8 mouse cellular contexts compared by ENCODE assay signal in genomic region chr19:56997164-56997599, GRCm38 (mm10). TPM values are rescaled to one million over a fixed set of nuclear protein-coding genes. Genes with fewer than 3 reads are reported as not detected.
A peak's percentile ranks its signal among the peaks of the same experiment; 100 is the strongest.
DNase-seq lines count a peak whose midpoint lies in the region; ATAC-seq lines count a peak whose summit lies in the region.

No protein-coding gene starts in this region.

- ATAC-seq in hindbrain, embryonic 12.5 days (ENCODE audit: low FRiP score) = peak; percentile 57; the same call in 1 of the 2 replicates
- peak; percentile 85 for ATAC-seq in limb, embryonic 13.5 days (ENCODE audit: low FRiP score, low read depth)
- peak; percentile 66; the same call in 1 of the 2 replicates for ATAC-seq in midbrain, embryonic 16.5 days

- peak overlapping the region; percentile 15; the same call in 1 of the 2 replicates for H3K9ac ChIP-seq in hindbrain, embryonic 12.5 days
- H3K9ac ChIP-seq in limb, embryonic 13.5 days = no peak overlapping the region
- 0 out of 2 replicates have a peak overlapping the region, but pooled peaks have one; percentile 7 for H3K9ac ChIP-seq in midbrain, embryonic 16.5 days (ENCODE audit: low read depth, low read length)

- no peaks in the 10 kb centered on the region for H3K36me3 ChIP-seq in forebrain, embryonic 10.5 days (replicated peaks)
- no peaks in the 10 kb centered on the region for H3K36me3 ChIP-seq in hindbrain, embryonic 12.5 days
- no peaks in the 10 kb centered on the region for H3K36me3 ChIP-seq in limb, embryonic 13.5 days
- H3K36me3 ChIP-seq in midbrain, embryonic 16.5 days (ENCODE audit: control insufficient read depth, insufficient read depth, low read length) = no peaks in the 10 kb centered on the region

- no peaks in the 10 kb centered on the region; the same call in 1 of the 2 replicates for H3K27me3 ChIP-seq in forebrain, embryonic 10.5 days (ENCODE audit: poor library complexity, severe bottlenecking)
- H3K27me3 ChIP-seq in hindbrain, embryonic 12.5 days = no peaks in the 10 kb centered on the region
- H3K27me3 ChIP-seq in limb, embryonic 13.5 days = no peaks in the 10 kb centered on the region
- no peaks in the 10 kb centered on the region for H3K27me3 ChIP-seq in midbrain, embryonic 16.5 days (ENCODE audit: control insufficient read depth, insufficient read depth, low read depth, low read length)

- peaks cover 44% of the 10 kb centered on the region for H3K4me1 ChIP-seq in forebrain, embryonic 10.5 days
- H3K4me1 ChIP-seq in hindbrain, embryonic 12.5 days = peaks cover 30% of the 10 kb centered on the region
- H3K4me1 ChIP-seq in limb, embryonic 13.5 days = peaks cover 50% of the 10 kb centered on the region
- peaks cover 8% of the 10 kb centered on the region for H3K4me1 ChIP-seq in midbrain, embryonic 16.5 days (ENCODE audit: control insufficient read depth, insufficient read depth, low read length)

- H3K27ac ChIP-seq in forebrain, embryonic 10.5 days = peak overlapping the region; percentile 74
- peak overlapping the region; percentile 67 for H3K27ac ChIP-seq in hindbrain, embryonic 12.5 days
- peak overlapping the region; percentile 64; the same call in 1 of the 2 replicates for H3K27ac ChIP-seq in limb, embryonic 13.5 days
- H3K27ac ChIP-seq in midbrain, embryonic 16.5 days (ENCODE audit: low read length) = peak overlapping the region; percentile 50

- WGBS in forebrain, embryonic 10.5 days = 4% methylated on average over 10 of the region's 10 CpGs
- 3% methylated on average over 10 of the region's 10 CpGs for WGBS in hindbrain, embryonic 12.5 days
- WGBS in limb, embryonic 13.5 days = 1% methylated on average over 10 of the region's 10 CpGs
- 5% methylated on average over 10 of the region's 10 CpGs for WGBS in midbrain, embryonic 16.5 days

- H3K9me3 ChIP-seq in forebrain, embryonic 10.5 days = no peaks in the 10 kb centered on the region
- no peaks in the 10 kb centered on the region for H3K9me3 ChIP-seq in hindbrain, embryonic 12.5 days (replicated peaks)
- H3K9me3 ChIP-seq in limb, embryonic 13.5 days = no peaks in the 10 kb centered on the region
- no peaks in the 10 kb centered on the region for H3K9me3 ChIP-seq in midbrain, embryonic 16.5 days (replicated peaks; ENCODE audit: control insufficient read depth, low read length, poor library complexity, severe bottlenecking)

- peak; percentile 46 for DNase-seq in cerebellum, adult 9-10 months
- DNase-seq in cerebellum, postnatal 4 days (ENCODE audit: low spot score in 2 of 2) = no peak
- DNase-seq in forebrain, embryonic 10.5 days (ENCODE audit: extremely low spot score, low spot score) = peak; percentile 63
- DNase-seq in cerebellum, adult 9-11 months = no peak
- DNase-seq in right cerebral cortex, postnatal 4 days = no peak

- peak overlapping the region; percentile 27 for H3K4me3 ChIP-seq in forebrain, embryonic 10.5 days
- no peak overlapping the region for H3K4me3 ChIP-seq in hindbrain, embryonic 12.5 days
- H3K4me3 ChIP-seq in limb, embryonic 13.5 days = 0 out of 2 replicates have a peak overlapping the region, but pooled peaks have one; percentile 8
- H3K4me3 ChIP-seq in midbrain, embryonic 16.5 days (ENCODE audit: low read depth, low read length) = no peak overlapping the region

- H3K4me2 ChIP-seq in hindbrain, embryonic 12.5 days (replicated peaks) = peak overlapping the region; percentile 33
- H3K4me2 ChIP-seq in limb, embryonic 13.5 days (replicated peaks) = peak overlapping the region; percentile 54
- peak overlapping the region; percentile 41 for H3K4me2 ChIP-seq in midbrain, embryonic 16.5 days (ENCODE audit: low read length)

RNA-seq across cellular contexts. Expression of gene Afap1l2, which starts 10.8 kb away (rescaled TPM):
- polyA plus RNA-seq in forebrain, embryonic 10.5 days (2016; fragmentation: Nextera tagmentation; extraction: Ambion mirVana) = 1.2 and 1.5 TPM in 2 replicates
- 8.1 and 9.1 TPM in 2 replicates for polyA plus RNA-seq in hindbrain, embryonic 12.5 days (2016; fragmentation: Nextera tagmentation; extraction: Ambion mirVana)
- 5.6 and 6.9 TPM in 2 replicates for polyA plus RNA-seq in limb, embryonic 13.5 days (2015; fragmentation: Nextera tagmentation; extraction: Ambion mirVana)
- 9.5 and 11.7 TPM in 2 replicates for polyA plus RNA-seq in midbrain, embryonic 16.5 days (2015; fragmentation: Nextera tagmentation; extraction: Ambion mirVana)

Comparison
In these comparisons a context has a peak if more than half of its experiments do, and no peak if none do; other contexts are left out.
1. DNase-seq: peak in cerebellum, adult 9-10 months (single experiment) and forebrain, embryonic 10.5 days (single experiment); none in cerebellum, postnatal 4 days (0 of 2), cerebellum, adult 9-11 months (single experiment) and right cerebral cortex, postnatal 4 days (single experiment).
2. H3K4me3 ChIP-seq: peak in forebrain, embryonic 10.5 days (single experiment) and limb, embryonic 13.5 days (single experiment); none in hindbrain, embryonic 12.5 days (single experiment) and midbrain, embryonic 16.5 days (single experiment).
3. Peak in every context shown above with its lines, with median percentiles within 50 percentile points of each other: H3K27ac ChIP-seq, ATAC-seq and H3K4me2 ChIP-seq.